Mouse (Mus musculus) erythroblast, embryonic 14.5 days (primary cell): ENCODE measurements around the gene Pkp4.

Source experiments
- GATA1 ChIP-seq: IDR thresholded peaks from 2 replicates; pipeline ENCODE4 v1.6.1; 2012; ENCODE audit warnings: low read length, inconsistent platforms, mixed read lengths
- TAL1 ChIP-seq: IDR thresholded peaks from 3 replicates; pipeline ENCODE4 v1.6.1; 2012; ENCODE audit warnings: low read length, inconsistent platforms, mixed read lengths

DNA sequence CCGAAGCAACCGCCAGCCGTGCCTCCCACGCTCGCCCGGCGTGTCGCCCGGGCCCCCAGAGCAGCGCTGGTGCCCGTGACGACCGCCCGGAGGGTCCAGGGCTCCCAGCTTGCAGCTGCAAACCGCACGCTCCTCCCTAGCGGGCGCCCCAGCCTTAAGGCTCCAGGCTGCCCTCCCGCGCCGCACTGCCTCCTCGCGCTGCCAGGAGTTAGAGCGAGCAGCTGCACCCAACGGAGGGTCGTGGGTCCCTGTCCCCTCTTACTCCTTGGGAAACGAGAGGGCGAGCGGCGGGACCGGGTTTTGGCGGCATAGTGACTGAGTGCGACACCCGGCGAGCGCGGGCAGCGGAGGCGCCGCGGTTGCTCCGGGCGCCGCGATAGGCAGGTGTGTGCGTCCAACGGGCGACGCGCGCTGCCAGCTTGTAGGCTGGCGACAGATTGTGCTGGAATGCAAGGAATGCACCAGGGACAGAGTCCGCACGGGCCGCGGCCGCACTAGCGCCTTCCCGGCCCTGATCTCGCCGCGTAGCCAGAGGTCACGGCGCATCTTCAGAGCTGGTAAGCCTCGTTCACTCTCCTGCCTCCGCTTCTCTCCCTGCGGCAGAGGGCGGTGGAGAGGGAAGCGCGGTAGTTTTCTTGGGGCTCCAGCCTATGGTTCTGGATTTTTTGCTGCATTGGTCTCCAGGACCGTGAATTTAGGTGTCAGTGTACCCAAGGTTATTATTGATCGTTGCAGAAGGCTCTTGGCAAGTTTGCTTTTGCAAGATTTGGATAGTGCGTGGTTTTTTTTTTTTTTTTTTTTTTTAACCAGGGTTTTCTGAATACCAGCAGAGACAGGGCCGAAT lies 1.0 kb downstream of the Pkp4 start:
- TF ChIP-seq GATA1 (no peak), TAL1 (no peak)
